Mouse (Mus musculus): ENCODE results near the gene Cadps.

The Cadps gene

DNA sequence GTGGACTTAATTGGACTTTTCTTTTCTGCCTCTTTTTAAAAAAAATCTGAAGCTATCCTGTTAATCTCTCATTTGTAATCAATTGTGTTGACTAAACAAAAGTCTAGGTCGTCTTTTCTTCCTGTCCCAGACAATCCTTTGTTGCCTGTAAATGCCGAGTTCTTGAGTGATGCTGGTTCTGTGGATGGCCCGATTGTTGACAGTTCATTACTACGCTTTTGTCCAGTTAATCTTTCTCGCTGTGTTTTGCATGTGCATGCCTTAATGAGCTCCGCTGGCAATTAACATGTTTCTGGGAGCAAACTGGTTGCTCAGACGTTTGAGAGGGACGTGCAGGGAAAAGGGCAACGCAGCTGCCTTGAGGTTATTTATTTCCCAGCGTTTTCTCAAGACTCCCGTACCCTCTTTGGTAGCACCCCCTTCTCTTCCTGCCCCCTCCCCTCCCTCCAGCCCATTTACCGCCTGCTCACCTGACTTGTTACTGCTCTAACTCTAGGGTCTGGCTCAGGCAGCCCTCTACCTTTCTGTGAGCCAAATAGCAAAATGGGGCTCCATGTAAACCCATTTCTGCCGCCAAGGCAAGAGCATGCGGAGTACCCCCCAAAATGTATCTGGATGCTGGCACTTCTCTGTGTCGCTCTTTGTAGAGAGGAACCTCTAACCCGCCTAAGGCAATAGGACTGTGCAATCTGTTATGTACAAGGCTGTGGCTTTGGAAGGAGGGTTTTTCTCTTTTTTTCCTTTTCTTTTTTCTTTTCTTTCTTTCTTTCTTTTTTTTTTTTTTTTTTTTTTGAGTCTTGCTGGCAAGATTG lies 484.7 kb downstream of the Cadps start:
- DNase-seq = no peak

DNA sequence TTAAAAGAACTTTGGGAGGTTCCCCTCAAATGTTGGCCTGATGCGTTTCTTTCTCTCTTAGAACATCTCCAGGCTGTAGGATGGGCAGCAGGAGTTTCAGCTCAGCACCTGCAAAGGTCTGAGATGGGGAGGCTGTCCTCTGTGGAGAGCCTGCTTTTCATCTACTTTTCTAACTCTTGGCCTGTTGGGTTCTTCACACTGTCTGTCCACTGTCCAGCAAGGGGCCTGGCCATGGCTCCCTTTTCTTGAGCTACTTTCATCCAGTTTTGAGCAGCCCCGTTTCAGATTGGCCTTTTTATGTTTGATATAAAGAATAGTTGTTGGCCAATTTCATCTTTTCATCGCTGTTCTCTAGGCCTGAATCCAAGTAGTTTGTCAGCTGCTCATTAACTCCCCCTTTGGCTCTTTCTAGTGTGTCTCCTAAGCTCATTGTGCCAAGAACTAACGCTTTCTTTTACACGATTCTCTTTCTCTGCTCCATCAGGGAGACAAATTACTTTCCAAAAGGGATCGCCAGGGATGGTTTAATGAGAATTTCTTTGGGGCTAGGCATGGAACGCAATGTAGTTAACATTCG lies 485.4 kb downstream of the Cadps start:
- no peak for DNase-seq

DNA sequence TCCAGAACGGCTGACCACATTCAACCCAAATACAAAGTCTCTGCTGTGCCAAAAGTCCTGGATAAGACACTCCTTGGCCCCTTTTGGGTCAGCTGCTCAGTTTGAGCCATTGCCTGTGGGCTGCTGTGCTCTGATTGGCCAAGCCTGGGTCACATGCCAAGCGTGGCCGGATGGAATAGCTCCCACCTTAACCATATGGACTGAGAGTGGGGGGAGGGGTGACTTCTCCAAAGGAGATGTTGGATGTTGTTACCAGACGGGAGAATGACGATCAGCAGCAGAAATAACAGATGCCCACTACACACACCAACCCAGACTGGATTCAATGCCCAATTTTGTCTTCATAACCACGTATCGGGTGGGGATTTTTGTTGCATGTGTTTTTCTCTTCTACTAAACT lies 488.0 kb downstream of the Cadps start:
- DNase-seq = no peak

DNA sequence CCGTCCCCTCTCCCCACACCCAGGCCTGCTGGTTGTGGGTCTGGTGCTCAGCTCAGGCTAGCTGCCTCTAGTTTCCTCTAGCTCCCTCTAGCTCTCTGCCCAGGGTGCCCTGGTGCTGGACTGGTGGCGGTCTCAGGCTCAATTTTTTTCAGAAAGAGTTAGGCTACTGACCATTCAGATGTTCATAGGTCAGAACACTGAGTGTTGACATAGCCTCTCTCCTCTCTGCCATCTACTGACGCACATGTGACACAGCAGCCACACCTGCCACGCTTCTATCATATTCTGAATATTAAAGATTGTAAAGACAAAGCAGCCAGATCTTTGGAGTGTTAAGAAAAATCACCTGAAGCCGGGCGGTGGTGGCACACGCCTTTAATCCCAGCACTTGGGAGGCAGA lies 489.3 kb downstream of the Cadps start:
- no peak for DNase-seq

Measured in lung, postnatal 36 days (tissue).